Mouse (Mus musculus) G1E (cell line): Measurements from ENCODE around the gene Ins2. TPM values are rescaled to one million over a fixed set of nuclear protein-coding genes. Genes with fewer than 3 reads are reported as not detected.

ENCODE experiments used
- ATAC-seq: 2 replicates; pipeline ENCODE4 v1.8.0; 2016; ENCODE audit warnings: mild to moderate bottlenecking; ENCODE audit not compliant: insufficient number of reproducible peaks, poor library complexity, low FRiP score, severe bottlenecking; ENCODE audit errors: extremely low read depth
- DNase-seq: peaks from one replicate; pipeline ENCODE4 v3.0.0; 2012; ENCODE audit warnings: low spot score
- H3K27me3 ChIP-seq: 2 replicates; pipeline ENCODE4 v1.6.1; 2012; ENCODE audit warnings: mild to moderate bottlenecking, low read length, inconsistent platforms; ENCODE audit not compliant: insufficient read depth
- H3K36me3 ChIP-seq: replicated peaks from 2 replicates; pipeline ENCODE3; 2012; ENCODE audit warnings: mild to moderate bottlenecking, inconsistent platforms
- H3K4me1 ChIP-seq: 2 replicates; pipeline ENCODE4 v1.6.1; 2012; ENCODE audit warnings: low read depth, low read length, inconsistent platforms, mixed read lengths; ENCODE audit not compliant: insufficient read depth
- H3K4me3 ChIP-seq: 2 replicates; pipeline ENCODE4 v1.5.1; 2012; ENCODE audit warnings: low read depth, mild to moderate bottlenecking, inconsistent platforms, low read length, moderate library complexity, mixed read lengths
- H3K9me3 ChIP-seq: replicated peaks from 2 replicates; pipeline ENCODE4 v1.6.1; 2012; ENCODE audit warnings: inconsistent platforms
- CTCF ChIP-seq: IDR thresholded peaks from 2 replicates; pipeline ENCODE4 v1.5.1; 2012; ENCODE audit warnings: low read depth, low read length, inconsistent platforms, mixed read lengths
- GATA1 ChIP-seq: IDR thresholded peaks from 2 replicates; pipeline ENCODE4 v1.6.1; 2012; ENCODE audit warnings: borderline replicate concordance, low read length, inconsistent platforms, mixed read lengths
- GATA2 ChIP-seq: IDR thresholded peaks from 2 replicates; pipeline ENCODE4 v1.6.1; 2012; ENCODE audit warnings: low read depth, low read length, inconsistent platforms, borderline replicate concordance
- POLR2AphosphoS5 ChIP-seq: IDR thresholded peaks from 2 replicates; pipeline ENCODE4 v1.6.1; 2012; ENCODE audit warnings: low read depth, low read length, inconsistent platforms; ENCODE audit not compliant: insufficient replicate concordance
- TAL1 ChIP-seq: conservative IDR thresholded peaks from 2 replicates; pipeline ENCODE4 v1.6.1; 2012; ENCODE audit warnings: low read depth, low read length, inconsistent platforms, mixed read lengths
- polyA plus RNA-seq: library from polyadenylated mRNA; stranded (reverse); fragments of >175 nt; gene quantifications from 2 replicates; pipeline ENCODE4 v1.2.3, GENCODE M21; 2012
- total RNA-seq, 2 experiments: library from RNA; stranded (forward) in 1 of 2; stranded (reverse) in 1 of 2; fragments of 200-1000 nt in 1 of 2; fragments of >200 nt in 1 of 2; fragmentation: Nextera tagmentation in 1 of 2; gene quantifications; 2 replicates each; pipeline ENCODE4 v1.2.3; 2014 to 2017

Ins2 gene
- total RNA-seq (2014; fragmentation: Nextera tagmentation) (not detected in 2 replicates), total RNA-seq (2017) (0.38 and 1.7 TPM in 2 replicates), polyA plus RNA-seq (not detected in 2 replicates)

DNA sequence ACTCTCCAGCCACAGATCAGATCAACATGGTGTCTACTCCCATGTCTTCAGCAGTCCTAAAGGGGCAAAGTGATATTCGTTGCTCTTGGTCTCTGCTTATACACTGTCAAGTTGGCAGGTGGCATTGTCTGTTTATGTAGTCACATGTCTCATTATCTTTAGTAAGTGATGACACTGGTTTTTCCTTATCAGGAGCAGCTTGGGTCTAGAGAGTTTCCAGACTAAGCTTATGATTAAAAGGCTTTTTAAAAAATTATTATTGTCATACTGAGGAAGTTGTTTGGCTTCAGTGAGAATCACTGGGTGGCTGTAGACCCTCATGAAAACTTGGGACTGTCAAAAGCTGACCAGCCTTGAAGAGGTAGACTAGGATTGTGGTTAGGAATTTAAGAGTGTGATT is at the start of gene Ins2:
Ins2 (minus strand) TSS at position 101 of the 400 bp plus-strand sequence.
- TF ChIP-seq TAL1 = no peak
- no peak for TF ChIP-seq GATA2
- TF ChIP-seq GATA1 = no peak
- TF ChIP-seq CTCF = no peak
- TF ChIP-seq POLR2AphosphoS5 = no peak
- no peaks in the 10 kb centered on the region for H3K4me1 ChIP-seq
- no peak within 1 kb of the TSS for H3K4me3 ChIP-seq
- H3K27me3 ChIP-seq = no peaks in the 10 kb centered on the region
- no peak for DNase-seq
- H3K9me3 ChIP-seq = no peaks in the 10 kb centered on the region
- no peak for ATAC-seq
- no peaks in the 10 kb centered on the region for H3K36me3 ChIP-seq

DNA sequence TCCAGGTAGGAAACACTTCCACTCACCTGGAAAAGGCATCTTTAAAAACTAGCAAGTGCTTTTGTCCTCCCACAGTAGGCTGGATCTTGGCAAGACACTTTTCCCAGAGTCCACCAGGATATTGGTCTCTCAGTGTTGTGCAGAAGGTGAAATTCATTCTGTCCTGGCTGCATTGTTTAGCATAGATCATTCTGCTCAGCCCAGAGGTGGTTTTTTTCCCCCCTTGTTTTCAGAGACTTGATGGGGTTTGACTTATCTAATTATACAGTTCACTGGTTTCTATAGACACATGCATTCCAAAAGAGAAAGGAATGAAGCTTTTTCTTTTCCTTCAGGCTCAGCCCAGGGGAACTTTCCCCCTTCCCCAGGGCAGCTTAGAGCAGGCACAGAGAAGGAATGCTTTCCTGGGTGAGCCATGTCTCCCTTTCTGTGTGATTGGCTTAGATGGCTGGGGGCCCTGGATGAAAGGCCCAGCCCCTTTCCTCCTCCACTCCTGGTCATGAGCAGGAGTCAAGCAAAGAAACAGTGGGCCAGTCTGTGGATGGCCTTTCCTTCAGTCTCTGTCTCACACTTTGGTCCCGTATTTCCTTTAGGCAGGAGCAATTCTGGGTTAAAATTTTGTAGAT is 49.6 kb upstream of the Ins2 start:
- DNase-seq = no peak
- ATAC-seq = no peak
- Histone ChIP-seq H3K4me1 (no peaks in the 10 kb centered on the region), H3K9me3 (no peaks in the 10 kb centered on the region), H3K27me3 (peaks cover 5% of the 10 kb centered on the region), H3K36me3 (no peaks in the 10 kb centered on the region), H3K4me3 (no peak overlapping the region)
- TF ChIP-seq CTCF (no peak), POLR2AphosphoS5 (no peak), TAL1 (no peak), GATA2 (no peak), GATA1 (no peak)

GRCm38 (mm10) chr7:142789667-142790066 is 46.5 kb upstream of the Ins2 start:
- ATAC-seq (no peak), DNase-seq (no peak)
- H3K27me3 ChIP-seq = peaks cover 5% of the 10 kb centered on the region
- no peak overlapping the region for H3K4me3 ChIP-seq
- no peaks in the 10 kb centered on the region for H3K4me1 ChIP-seq
- H3K36me3 ChIP-seq = no peaks in the 10 kb centered on the region
- TF ChIP-seq CTCF (no peak), POLR2AphosphoS5 (no peak), TAL1 (no peak), GATA1 (no peak), GATA2 (no peak)
- no peaks in the 10 kb centered on the region for H3K9me3 ChIP-seq

- Histone ChIP-seq H3K4me1 (no peaks in the 10 kb centered on the region), H3K27me3 (no peaks in the 10 kb centered on the region), H3K4me3 (no peak overlapping the region), H3K36me3 (no peaks in the 10 kb centered on the region), H3K9me3 (no peaks in the 10 kb centered on the region)
- TF ChIP-seq GATA1 (no peak), GATA2 (no peak), POLR2AphosphoS5 (no peak), CTCF (peak; percentile 28; the same call in 1 of the 2 replicates)
- DNase-seq (no peak), ATAC-seq (no peak; the same call in 1 of the 2 replicates)
These were observed 5.4 kb downstream of the Ins2 start for GRCm38 (mm10) chr7:142737772-142738171.

DNA sequence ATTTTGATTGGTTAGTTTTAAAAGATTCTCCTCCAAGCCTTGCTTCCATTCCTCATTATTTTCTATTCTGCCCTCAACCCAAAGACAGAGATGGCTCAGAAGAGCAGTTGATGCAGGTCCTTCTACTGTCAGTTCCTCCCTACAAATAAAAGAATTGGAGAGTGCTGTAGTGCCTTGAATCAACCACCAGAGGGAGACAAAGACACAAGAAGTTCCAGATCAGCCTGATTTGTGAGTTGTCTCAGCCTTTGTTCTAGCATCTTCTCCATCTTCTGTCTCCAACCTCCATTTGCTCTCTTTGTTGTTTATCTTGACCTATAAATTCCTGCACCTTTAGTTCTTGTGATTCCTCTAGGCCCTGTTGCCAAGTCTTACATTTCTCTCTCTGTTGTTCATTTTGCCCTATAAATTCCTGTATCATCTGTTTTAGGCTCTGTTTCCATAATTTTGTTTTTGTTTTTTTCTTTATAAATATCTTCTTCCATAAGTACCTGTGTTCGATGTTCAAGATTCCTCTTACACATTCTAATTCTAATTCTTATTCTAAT is 6.2 kb downstream of the Ins2 start:
- no peak overlapping the region for H3K4me3 ChIP-seq
- no peak for DNase-seq
- H3K27me3 ChIP-seq = no peaks in the 10 kb centered on the region
- no peaks in the 10 kb centered on the region for H3K36me3 ChIP-seq
- TF ChIP-seq GATA1 (no peak), TAL1 (no peak), GATA2 (no peak), CTCF (peak; percentile 75), POLR2AphosphoS5 (no peak)
- no peaks in the 10 kb centered on the region for H3K4me1 ChIP-seq
- ATAC-seq = no peak
- no peaks in the 10 kb centered on the region for H3K9me3 ChIP-seq

- no peaks in the 10 kb centered on the region for H3K9me3 ChIP-seq
- ATAC-seq (no peak), DNase-seq (no peak)
- H3K4me1 ChIP-seq = no peaks in the 10 kb centered on the region
- H3K4me3 ChIP-seq = no peak overlapping the region
- H3K36me3 ChIP-seq = no peaks in the 10 kb centered on the region
- TF ChIP-seq GATA1 = no peak
- no peak for TF ChIP-seq GATA2
- TF ChIP-seq TAL1 = no peak
- TF ChIP-seq CTCF = no peak
- TF ChIP-seq POLR2AphosphoS5 = no peak
- H3K27me3 ChIP-seq = peaks cover 15% of the 10 kb centered on the region
These were observed 17.2 kb downstream of the Ins2 start for GRCm38 (mm10) chr7:142725973-142726372.
